Mouse (Mus musculus) MEL (cell line): Measurements from ENCODE around the gene Sept6. TPM values are rescaled to one million over a fixed set of nuclear protein-coding genes. Genes with fewer than 3 reads are reported as not detected.

Source experiments
- CHD2 ChIP-seq: IDR thresholded peaks from 2 replicates; pipeline ENCODE4 v1.6.1; 2011; ENCODE audit warnings: low read length, improper control_type of control experiment
- GATA1 ChIP-seq: IDR thresholded peaks from 2 replicates; pipeline ENCODE4 v1.6.1; 2011; ENCODE audit warnings: low read depth, low read length, improper control_type of control experiment
- MAFK ChIP-seq: IDR thresholded peaks from 2 replicates; pipeline ENCODE4 v1.6.1; 2011; ENCODE audit warnings: low read depth, mild to moderate bottlenecking, low read length, improper control_type of control experiment, borderline replicate concordance
- POLR2A ChIP-seq, 2 experiments: IDR thresholded peaks; 2 replicates each; pipeline ENCODE4 v1.6.1; 2011 to 2012; ENCODE audit warnings: low read length in 2 of 2, mild to moderate bottlenecking in 2 of 2, control low read depth in 1 of 2, improper control_type of control experiment in 1 of 2, low read depth in 1 of 2, moderate library complexity in 1 of 2; ENCODE audit not compliant: control insufficient read depth in 1 of 2, insufficient read depth in 1 of 2, poor library complexity in 1 of 2
- polyA plus RNA-seq, 2 experiments: library from polyadenylated mRNA; stranded (reverse) in 1 of 2; unstranded in 1 of 2; fragments of >175 nt in 1 of 2; fragments of >200 nt in 1 of 2; gene quantifications; 2 replicates each; pipeline versions ENCODE4 v1.2.1 to v1.2.4; 2012; ENCODE audit warnings: low replicate concordance in 2 of 2, low read depth in 1 of 2; ENCODE audit not compliant: insufficient read length in 2 of 2, insufficient read depth in 1 of 2, missing spikeins in 1 of 2
- total RNA-seq: library from RNA; depleted of rRNA; stranded (reverse); fragments of 300-350 nt; gene quantifications from 2 replicates; pipeline ENCODE4 v1.2.3, GENCODE M21; 2012; rRNA removed

The Sept6 gene
- total and polyA plus RNA-seq, 3 experiments = 16.5 to 37.8 TPM; not detected in 1

DNA sequence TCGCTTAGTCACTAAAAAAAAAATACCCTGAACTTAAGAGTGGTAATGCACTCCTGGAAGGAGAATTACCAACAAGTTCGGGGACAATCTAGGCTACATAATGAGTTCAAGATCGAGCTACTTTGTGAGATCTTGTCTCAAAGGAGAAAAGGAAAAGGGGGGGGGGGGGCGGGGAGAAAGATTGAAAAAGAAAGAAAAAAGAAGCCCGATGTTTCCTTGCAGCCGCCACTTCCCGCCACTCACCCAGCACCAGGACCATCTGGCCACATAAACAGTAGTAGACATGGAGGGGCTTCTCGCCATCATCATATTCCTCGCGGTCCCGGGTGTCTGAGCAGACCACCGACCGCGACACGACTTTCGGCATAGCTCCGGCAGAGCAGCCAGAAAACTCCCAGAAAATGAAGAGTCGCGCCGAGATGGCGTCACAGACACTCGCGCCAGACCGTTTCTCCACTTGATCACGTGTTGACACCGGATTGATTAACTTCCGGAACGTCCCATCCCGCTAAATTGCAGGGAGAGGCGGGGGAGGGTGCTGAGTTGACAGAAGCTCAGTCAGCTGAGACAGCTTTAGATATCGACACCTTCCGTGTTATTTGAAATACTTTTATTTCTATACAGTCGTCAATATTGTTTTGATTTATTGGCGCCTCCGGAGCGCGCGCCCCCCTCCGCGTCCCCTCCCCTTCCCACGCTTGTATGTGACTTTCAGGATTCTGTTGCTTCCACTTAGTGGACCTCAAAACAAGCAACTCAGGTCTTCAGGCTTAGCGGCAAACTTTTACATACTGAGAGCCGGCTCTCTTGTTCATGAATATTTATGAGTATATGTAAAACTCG, 127.6 kb downstream of the Sept6 start (continued):
- TF ChIP-seq MAFK (peak; percentile 55; the same call in 1 of the 2 replicates), CHD2 (no peak), POLR2A (IDR thresholded peaks at IDR 0.05; ENCODE audit: control insufficient read depth in 1 of 2, insufficient read depth in 1 of 2, low read depth in 1 of 2, low read length in 2 of 2, poor library complexity in 1 of 2) (peak in 1 of 2 experiments; percentile 54; a peak in 1 of 4 replicates), GATA1 (0 out of 2 replicates have a peak, but pooled peaks have one; percentile 29)

Other genes starting within 250 kb of the Sept6 start
- gene Slc25a43, start 248.1 kb downstream of the Sept6 start, total RNA-seq = 1.4 and 2.7 TPM in 2 replicates
- gene Slc25a43, start 248.1 kb downstream of the Sept6 start, polyA plus RNA-seq = 1 to 10 TPM in 1 of 2 experiments, not detected in 1; 8.3 TPM
- 704 and 776 TPM in 2 replicates for gene Slc25a5, start 196.1 kb downstream of the Sept6 start, total RNA-seq
- gene Slc25a5, start 196.1 kb downstream of the Sept6 start, polyA plus RNA-seq = 1,000 to 10,000 TPM in 1 of 2 experiments, 100 to 1,000 TPM in 1; 263 to 1,006 TPM
- gene Ube2a, start 117.9 kb downstream of the Sept6 start, total RNA-seq = 34.0 and 39.3 TPM in 2 replicates
- gene Ube2a, start 117.9 kb downstream of the Sept6 start, polyA plus RNA-seq = 100 to 1,000 TPM; 105 to 971 TPM
- 15.1 and 16.0 TPM in 2 replicates for gene C330007P06Rik, start 117.7 kb downstream of the Sept6 start, total RNA-seq
- gene C330007P06Rik, start 117.7 kb downstream of the Sept6 start, polyA plus RNA-seq = 10 to 100 TPM in 1 of 2 experiments, not detected in 1; 17.1 TPM
- gene Nkrf, start 88.9 kb downstream of the Sept6 start, total RNA-seq = 9.2 and 9.5 TPM in 2 replicates
- gene Nkrf, start 88.9 kb downstream of the Sept6 start, polyA plus RNA-seq = 10 to 100 TPM; 14.1 to 59.3 TPM
- not detected in 2 replicates for gene Sowahd, start 57.1 kb upstream of the Sept6 start, total RNA-seq
- not detected for gene Sowahd, start 57.1 kb upstream of the Sept6 start, polyA plus RNA-seq
- gene Rpl39, start 93.6 kb upstream of the Sept6 start, total RNA-seq = 1,123 and 1,279 TPM in 2 replicates
- gene Rpl39, start 93.6 kb upstream of the Sept6 start, polyA plus RNA-seq = 1,000 to 10,000 TPM in 1 of 2 experiments, not detected in 1; 1,063 TPM
- gene Upf3b, start 118.5 kb upstream of the Sept6 start, total RNA-seq = 13.0 and 14.0 TPM in 2 replicates
- 10 to 100 TPM in 1 of 2 experiments, not detected in 1; 25.0 TPM for gene Upf3b, start 118.5 kb upstream of the Sept6 start, polyA plus RNA-seq
- 9.1 and 10.5 TPM in 2 replicates for gene Nkap, start 135.0 kb upstream of the Sept6 start, total RNA-seq
- 10 to 100 TPM in 1 of 2 experiments, not detected in 1; 14.5 TPM for gene Nkap, start 135.0 kb upstream of the Sept6 start, polyA plus RNA-seq
- gene Akap14, start 177.0 kb upstream of the Sept6 start, total RNA-seq = not detected in 2 replicates
- under 1 TPM in 1 of 2 experiments, not detected in 1; 0.08 TPM for gene Akap14, start 177.0 kb upstream of the Sept6 start, polyA plus RNA-seq
- gene Ndufa1, start 199.4 kb upstream of the Sept6 start, total RNA-seq = 322 and 341 TPM in 2 replicates
- gene Ndufa1, start 199.4 kb upstream of the Sept6 start, polyA plus RNA-seq = 100 to 1,000 TPM in 1 of 2 experiments, not detected in 1; 245 TPM
- 6.1 and 6.7 TPM in 2 replicates for gene Rnf113a1, start 199.5 kb upstream of the Sept6 start, total RNA-seq
- gene Rnf113a1, start 199.5 kb upstream of the Sept6 start, polyA plus RNA-seq = 1 to 10 TPM in 1 of 2 experiments, not detected in 1; 8.8 TPM
- gene Gm9, start 219.2 kb upstream of the Sept6 start, total RNA-seq = not detected in 2 replicates
- gene Gm9, start 219.2 kb upstream of the Sept6 start, polyA plus RNA-seq = not detected
- not detected in 2 replicates for gene Rhox1, start 230.5 kb upstream of the Sept6 start, total RNA-seq
- gene Rhox1, start 230.5 kb upstream of the Sept6 start, polyA plus RNA-seq = not detected